Mouse (Mus musculus) testis, adult 2 months (tissue): ENCODE measurements around the gene Gm49336.

Source experiments
- CTCF ChIP-seq: fragments of 200-500 bp; IDR thresholded peaks from 2 replicates; pipeline ENCODE4 v1.5.1; 2012; ENCODE audit warnings: low read depth, mild to moderate bottlenecking, inconsistent platforms, low read length, moderate library complexity; ENCODE audit not compliant: control insufficient read depth, insufficient read depth, insufficient replicate concordance
- POLR2A ChIP-seq: fragments of 200-500 bp; IDR thresholded peaks from 2 replicates; pipeline ENCODE4 v1.6.1; 2012; ENCODE audit warnings: low read depth, mild to moderate bottlenecking, inconsistent platforms, low read length, moderate library complexity; ENCODE audit not compliant: control insufficient read depth

- TF ChIP-seq POLR2A (no peak), CTCF (no peak)
Measured at GRCm38 (mm10) chr14:60214040-60214439, 37.3 kb downstream of the Gm49336 start.
